Mouse (Mus musculus) embryonic facial prominence, embryonic 11.5 days (tissue): ENCODE measurements around the gene Castor1. TPM values are rescaled to one million over a fixed set of nuclear protein-coding genes. Genes with fewer than 3 reads are reported as not detected.

Experiments used
- ATAC-seq: fragments of 200-750 bp; cut with Nextera tagmentation; replicated peaks from 2 replicates; pipeline ENCODE4 v1.8.0; 2017; ENCODE audit warnings: low read depth; ENCODE audit not compliant: insufficient number of reproducible peaks, low FRiP score, low TSS enrichment
- DNase-seq: peaks from one replicate; pipeline ENCODE4 v3.0.0-alpha.2; 2015; ENCODE audit warnings: low spot score
- H3K27ac ChIP-seq: fragments of 300-500 bp; sonication (generic); replicated peaks from 2 replicates; pipeline ENCODE4 v1.5.1; 2014; ENCODE audit warnings: mild to moderate bottlenecking, low read depth, low read length, control low read depth
- H3K27me3 ChIP-seq: fragments of 300-500 bp; sonication (generic); 2 replicates; pipeline ENCODE4 v1.6.1; 2014; ENCODE audit warnings: mild to moderate bottlenecking, low read length, moderate library complexity, mixed read lengths; ENCODE audit not compliant: control insufficient read depth, insufficient read depth
- H3K36me3 ChIP-seq: fragments of 300-500 bp; sonication (generic); replicated peaks from 2 replicates; pipeline ENCODE4 v1.6.1; 2014; ENCODE audit warnings: low read depth, mild to moderate bottlenecking, low read length, moderate library complexity, mixed read lengths; ENCODE audit not compliant: control insufficient read depth, insufficient read depth
- H3K4me1 ChIP-seq: fragments of 300-500 bp; sonication (generic); 2 replicates; pipeline ENCODE4 v1.6.1; 2014; ENCODE audit warnings: low read length, mixed read lengths; ENCODE audit not compliant: control insufficient read depth, insufficient read depth
- H3K4me2 ChIP-seq: fragments of 300-500 bp; sonication (generic); 2 replicates; pipeline ENCODE4 v1.6.1; 2014; ENCODE audit warnings: low read depth, mild to moderate bottlenecking, control low read depth, low read length, moderate library complexity
- H3K4me3 ChIP-seq: fragments of 300-500 bp; sonication (generic); 2 replicates; pipeline ENCODE4 v1.5.1; 2014; ENCODE audit warnings: low read depth, low read length, control low read depth
- H3K9ac ChIP-seq: fragments of 300-500 bp; sonication (generic); replicated peaks from 2 replicates; pipeline ENCODE4 v1.6.1; 2014; ENCODE audit warnings: mild to moderate bottlenecking, control low read depth, low read length
- H3K9me3 ChIP-seq: fragments of 300-500 bp; sonication (generic); replicated peaks from 2 replicates; pipeline ENCODE4 v1.6.1; 2016; ENCODE audit warnings: mild to moderate bottlenecking, low read length, inconsistent platforms, mixed read lengths; ENCODE audit not compliant: control insufficient read depth
- WGBS: fragments of 180-500 bp; shearing (Covaris S2); extraction: QIAGEN DNeasy Blood & Tissue Kit; methylation state at CpG from one replicate; pipeline ENCODE4 v1.1.7; 2014; 5-methylcytosine and 5-hydroxymethylcytosine counted together
- polyA plus RNA-seq: library from polyadenylated mRNA; unstranded; fragments of >200 nt; fragmentation: Nextera tagmentation; extraction: Ambion mirVana; gene quantifications from 2 replicates; pipeline ENCODE4 v1.2.1, GENCODE M21; 2014

Castor1 gene
- polyA plus RNA-seq, 1 experiment from 2014 or later, result 2.3 TPM

GRCm38 (mm10) chr11:4251376-4251775, 33.4 kb downstream of the Castor1 start:
- no peak for ATAC-seq
- no peak overlapping the region for H3K9ac ChIP-seq
- no peaks in the 10 kb centered on the region; the same call in 1 of the 2 replicates for H3K4me1 ChIP-seq
- no peak for DNase-seq
- no peak overlapping the region for H3K27ac ChIP-seq
- H3K27me3 ChIP-seq, result no peaks in the 10 kb centered on the region
- H3K9me3 ChIP-seq, result no peaks in the 10 kb centered on the region
- H3K36me3 ChIP-seq, result no peaks in the 10 kb centered on the region
- H3K4me2 ChIP-seq, result no peak overlapping the region; the same call in 1 of the 2 replicates
- H3K4me3 ChIP-seq, result no peak overlapping the region
- 73% methylated on average over 3 of the region's 3 CpGs for WGBS

DNA sequence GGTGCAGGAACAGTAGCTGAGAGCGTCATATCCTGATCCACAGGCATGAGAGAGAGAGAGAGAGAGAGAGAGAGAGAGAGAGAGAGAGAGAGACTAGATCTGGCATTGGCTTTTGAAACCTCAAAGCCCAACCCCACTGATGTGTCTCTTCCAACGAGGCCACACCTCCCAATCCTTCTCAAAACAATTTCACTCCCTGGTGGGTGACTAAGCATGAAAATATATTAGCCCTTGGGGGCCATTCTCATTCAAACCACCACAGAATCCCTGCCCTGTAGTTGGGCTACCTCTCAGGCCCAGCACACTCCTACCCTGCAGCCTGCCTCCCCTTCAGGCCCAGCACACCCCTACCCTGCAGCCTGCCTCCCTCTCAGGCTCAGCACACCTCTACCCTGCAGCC, 34.9 kb downstream of the Castor1 start:
- DNase-seq, result no peak
- no peak for ATAC-seq
- Histone ChIP-seq H3K27ac (no peak overlapping the region), H3K27me3 (no peaks in the 10 kb centered on the region), H3K9me3 (no peaks in the 10 kb centered on the region), H3K9ac (no peak overlapping the region), H3K4me2 (no peak overlapping the region), H3K4me3 (no peak overlapping the region), H3K4me1 (no peaks in the 10 kb centered on the region), H3K36me3 (no peaks in the 10 kb centered on the region)
- 68% methylated on average over 2 of the region's 2 CpGs for WGBS

DNA sequence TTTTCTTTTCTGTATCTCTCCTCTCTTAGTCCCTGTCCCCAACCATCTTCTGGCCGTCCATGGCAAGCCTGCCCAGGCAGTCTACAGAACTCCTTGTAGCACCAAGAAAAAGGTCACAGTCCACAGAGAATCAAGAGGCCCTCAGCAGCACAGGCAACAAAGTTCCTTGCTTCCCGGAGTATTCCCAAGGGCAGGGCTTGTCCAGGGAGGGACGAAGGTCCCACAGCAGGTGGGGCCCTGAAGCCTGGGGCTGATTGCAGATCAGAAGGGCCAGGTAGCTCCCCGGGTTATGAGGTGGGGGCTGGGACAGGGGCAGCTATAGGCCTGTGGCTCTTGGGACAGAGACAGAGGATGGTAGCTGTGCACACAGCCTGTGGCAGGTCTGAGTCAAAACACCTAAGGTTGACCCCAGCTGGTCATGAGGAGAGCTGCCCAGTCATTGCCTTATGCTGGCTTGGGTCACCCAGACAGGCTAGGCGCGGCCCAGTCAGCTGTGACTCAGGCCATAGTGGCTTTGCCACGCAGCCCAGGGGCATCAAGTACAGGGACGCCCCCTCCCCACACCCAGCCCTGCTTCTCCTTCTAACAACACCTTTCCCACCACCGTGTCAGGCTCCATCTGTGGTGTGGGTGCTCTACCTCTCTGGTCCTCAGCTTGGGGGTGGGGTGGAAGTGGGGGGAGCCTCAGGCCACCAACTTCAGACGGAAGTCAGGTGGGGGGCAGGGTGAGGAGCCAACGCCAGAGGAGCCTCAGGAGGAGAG, 39.0 kb downstream of the Castor1 start, which contains the start of gene Lif:
Lif (plus strand) TSS at position 712 of the 762 bp plus-strand sequence.
- Histone ChIP-seq H3K4me3 (no peak within 1 kb of the TSS), H3K27me3 (no peaks in the 10 kb centered on the region), H3K27ac (no peak within 1 kb of the TSS), H3K9me3 (no peaks in the 10 kb centered on the region), H3K4me1 (no peaks in the 10 kb centered on the region), H3K36me3 (no peaks in the 10 kb centered on the region), H3K4me2 (no peak within 1 kb of the TSS), H3K9ac (no peak within 1 kb of the TSS)
- ATAC-seq (0 out of 2 replicates have a peak, but pooled peaks have one; percentile 27), DNase-seq (no peak)
- WGBS, result 63% methylated on average over 11 of the region's 11 CpGs

GRCm38 (mm10) chr11:4257756-4258155, 39.7 kb downstream of the Castor1 start:
- no peaks in the 10 kb centered on the region for H3K4me1 ChIP-seq
- WGBS, result 64% methylated on average over 5 of the region's 5 CpGs
- no peak for DNase-seq
- H3K36me3 ChIP-seq, result no peaks in the 10 kb centered on the region
- H3K9me3 ChIP-seq, result no peaks in the 10 kb centered on the region
- no peak overlapping the region for H3K4me3 ChIP-seq
- no peak overlapping the region for H3K27ac ChIP-seq
- H3K9ac ChIP-seq, result no peak overlapping the region
- no peak overlapping the region for H3K4me2 ChIP-seq
- no peak for ATAC-seq
- no peaks in the 10 kb centered on the region for H3K27me3 ChIP-seq

DNA sequence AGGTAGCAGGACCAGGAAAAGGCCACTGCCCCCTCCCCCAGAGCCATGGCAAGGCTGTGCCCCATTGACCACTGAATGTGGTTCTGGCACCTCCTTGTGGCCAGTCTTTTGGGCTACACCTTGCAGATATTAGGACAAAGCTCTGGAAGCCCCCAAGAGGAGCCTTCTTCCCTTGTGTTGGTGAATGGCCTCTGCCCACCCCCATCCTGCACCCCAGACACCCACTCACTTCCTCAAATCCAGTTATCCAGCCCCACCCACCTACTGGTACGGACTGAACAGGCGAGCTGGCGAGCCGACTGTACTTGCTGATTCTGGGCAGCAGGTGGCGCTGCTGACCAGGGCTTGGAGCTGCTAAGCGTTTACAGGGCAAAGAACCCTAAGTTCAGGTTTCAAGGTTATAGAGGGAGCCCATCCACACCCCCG, 40.6 kb downstream of the Castor1 start:
- WGBS, result 0% methylated on average over 7 of the region's 7 CpGs
- no peak overlapping the region for H3K4me2 ChIP-seq

DNA sequence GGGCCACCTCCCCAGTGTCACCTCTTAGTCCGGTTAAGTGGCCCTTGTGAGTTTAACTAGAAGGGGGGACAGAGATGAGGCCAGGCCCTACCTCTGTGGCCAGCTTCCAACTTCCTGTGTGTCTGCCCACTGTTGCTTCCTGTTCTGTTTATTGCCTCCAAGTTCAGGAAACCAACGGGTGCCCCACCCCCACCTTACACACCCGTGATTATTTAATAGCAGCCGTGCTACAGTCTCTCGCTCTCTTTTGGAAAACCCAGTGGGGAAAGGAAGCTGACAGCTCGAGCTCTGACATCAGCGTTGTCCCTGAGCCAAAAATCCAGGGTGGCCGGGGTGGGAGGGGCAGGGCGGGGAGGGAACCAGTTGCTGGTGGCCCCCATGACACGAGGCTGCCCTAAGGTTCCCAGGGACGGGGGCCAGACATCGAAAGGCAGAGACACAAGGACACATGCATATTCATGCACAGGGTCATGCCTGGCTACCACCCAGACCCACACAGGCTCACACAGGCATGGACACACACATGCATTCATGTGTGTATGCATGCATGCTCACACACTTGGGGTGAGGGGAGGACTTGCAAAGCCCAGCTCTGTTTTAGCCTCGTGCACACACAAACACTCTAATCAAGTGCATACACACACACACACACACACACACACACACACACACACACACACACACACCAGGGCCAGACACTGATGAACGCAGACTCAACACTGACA, 42.6 kb downstream of the Castor1 start:
- Histone ChIP-seq H3K4me3 (no peak overlapping the region), H3K27me3 (peaks cover 14% of the 10 kb centered on the region), H3K4me1 (no peaks in the 10 kb centered on the region), H3K4me2 (no peak overlapping the region), H3K27ac (no peak overlapping the region), H3K36me3 (no peaks in the 10 kb centered on the region), H3K9ac (no peak overlapping the region; the same call in 1 of the 2 replicates), H3K9me3 (no peaks in the 10 kb centered on the region)
- DNase-seq (no peak), ATAC-seq (no peak)
- 55% methylated on average over 14 of the region's 14 CpGs for WGBS

More for the DNA sequence above, 40.6 kb downstream of the Castor1 start:
- Histone ChIP-seq H3K9me3 (no peaks in the 10 kb centered on the region), H3K36me3 (no peaks in the 10 kb centered on the region), H3K27me3 (no peaks in the 10 kb centered on the region), H3K4me3 (no peak overlapping the region), H3K4me1 (no peaks in the 10 kb centered on the region), H3K9ac (no peak overlapping the region), H3K27ac (no peak overlapping the region)
- peak; percentile 87 for DNase-seq
- ATAC-seq, result no peak; the same call in 1 of the 2 replicates

DNA sequence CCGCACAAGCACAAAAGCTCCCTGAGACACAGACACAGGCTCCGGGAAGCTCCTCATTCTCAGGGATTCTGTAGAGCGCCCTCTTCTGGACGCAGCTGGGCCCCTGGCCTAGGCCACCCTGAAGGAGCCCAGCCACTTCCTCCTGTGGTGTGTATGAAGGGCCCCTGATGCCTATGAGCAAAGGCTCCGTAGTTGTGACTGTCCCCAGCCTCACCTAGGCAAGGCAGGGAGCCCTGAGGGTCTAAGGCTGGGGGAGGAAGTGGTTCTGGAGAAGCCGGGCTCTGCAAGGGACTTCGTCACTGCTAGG, 43.1 kb downstream of the Castor1 start:
- no peak overlapping the region for H3K4me3 ChIP-seq
- H3K27me3 ChIP-seq, result peaks cover 18% of the 10 kb centered on the region
- no peak overlapping the region for H3K27ac ChIP-seq
- H3K4me1 ChIP-seq, result no peaks in the 10 kb centered on the region
- no peaks in the 10 kb centered on the region for H3K36me3 ChIP-seq
- ATAC-seq, result no peak
- no peak overlapping the region for H3K4me2 ChIP-seq
- no peak overlapping the region for H3K9ac ChIP-seq
- DNase-seq, result peak; percentile 54
- WGBS, result 44% methylated on average over 7 of the region's 7 CpGs
- H3K9me3 ChIP-seq, result no peaks in the 10 kb centered on the region

DNA sequence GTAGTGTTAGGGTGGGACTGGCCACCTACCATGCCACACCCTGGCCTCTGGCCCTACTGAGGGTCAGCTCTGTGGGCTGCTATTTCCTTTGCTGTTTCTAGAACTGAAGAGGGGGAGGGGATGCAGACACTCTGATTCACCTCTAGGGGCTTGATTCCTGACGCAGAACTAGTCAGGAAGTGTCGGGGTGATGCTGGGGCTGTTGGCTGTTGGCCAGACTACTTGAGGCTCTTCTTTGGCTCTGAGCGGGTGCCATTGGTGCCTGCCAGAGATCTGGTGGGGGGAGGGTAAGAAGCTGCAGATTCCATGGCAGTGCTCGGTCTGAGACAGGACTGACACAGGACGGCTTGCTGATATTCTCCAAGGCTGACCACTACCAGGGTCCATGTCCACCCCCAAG, 43.9 kb downstream of the Castor1 start:
- Histone ChIP-seq H3K27me3 (peaks cover 24% of the 10 kb centered on the region), H3K9me3 (no peaks in the 10 kb centered on the region), H3K36me3 (no peaks in the 10 kb centered on the region), H3K27ac (no peak overlapping the region), H3K4me3 (no peak overlapping the region), H3K9ac (no peak overlapping the region), H3K4me2 (no peak overlapping the region), H3K4me1 (no peaks in the 10 kb centered on the region)
- ATAC-seq (no peak), DNase-seq (peak; percentile 42)
- WGBS, result 39% methylated on average over 5 of the region's 5 CpGs
